Mouse (Mus musculus) midbrain, postnatal 0 days (tissue): ENCODE data around the gene Prkab2. TPM values are rescaled to one million over a fixed set of nuclear protein-coding genes. Genes with fewer than 3 reads are reported as not detected.
A peak's percentile ranks its signal among the peaks of the same experiment; 100 is the strongest.

Experiments
- ATAC-seq: fragments of 200-750 bp; cut with Nextera tagmentation; 2 replicates; pipeline ENCODE4 v1.8.0; 2017; ENCODE audit warnings: moderate number of reproducible peaks, mild to moderate bottlenecking, moderate TSS enrichment, moderate library complexity; ENCODE audit not compliant: low FRiP score
- DNase-seq: peaks from one replicate; pipeline ENCODE4 v3.0.0-alpha.2; 2015; ENCODE audit warnings: low spot score
- H3K27ac ChIP-seq: fragments of 300-500 bp; sonication (generic); 2 replicates; pipeline ENCODE4 v1.5.1; 2014; ENCODE audit warnings: low read depth, mild to moderate bottlenecking, low read length, mixed read lengths
- H3K27me3 ChIP-seq: fragments of 300-500 bp; sonication (generic); 2 replicates; pipeline ENCODE4 v1.6.1; 2014; ENCODE audit warnings: low read length, control low read depth, mixed read lengths; ENCODE audit not compliant: insufficient read depth
- H3K36me3 ChIP-seq: fragments of 300-500 bp; sonication (generic); 2 replicates; pipeline ENCODE4 v1.6.1; 2014; ENCODE audit warnings: low read length, control low read depth, mixed read lengths; ENCODE audit not compliant: insufficient read depth
- H3K4me1 ChIP-seq: fragments of 300-500 bp; sonication (generic); 2 replicates; pipeline ENCODE4 v1.6.1; 2014; ENCODE audit warnings: mild to moderate bottlenecking, control low read depth, antibody characterized with exemption, low read length, mixed read lengths; ENCODE audit not compliant: insufficient read depth
- H3K4me2 ChIP-seq: fragments of 300-500 bp; sonication (generic); 2 replicates; pipeline ENCODE4 v1.6.1; 2014; ENCODE audit warnings: low read depth, mild to moderate bottlenecking, low read length, mixed read lengths; ENCODE audit not compliant: poor library complexity, severe bottlenecking
- H3K4me3 ChIP-seq: fragments of 300-500 bp; sonication (generic); 2 replicates; pipeline ENCODE4 v1.5.1; 2014; ENCODE audit warnings: low read depth, mild to moderate bottlenecking, low read length, moderate library complexity
- H3K9ac ChIP-seq: fragments of 300-500 bp; sonication (generic); replicated peaks from 2 replicates; pipeline ENCODE4 v1.6.1; 2014; ENCODE audit warnings: mild to moderate bottlenecking, low read length, moderate library complexity, mixed read lengths; ENCODE audit not compliant: poor library complexity, severe bottlenecking
- H3K9me3 ChIP-seq: fragments of 300-500 bp; sonication (generic); 2 replicates; pipeline ENCODE4 v1.6.1; 2016; ENCODE audit warnings: low read length, control low read depth
- CTCF ChIP-seq: IDR thresholded peaks from 2 replicates; pipeline ENCODE4 v1.5.1; 2016; ENCODE audit warnings: antibody characterized with exemption, mild to moderate bottlenecking
- WGBS: fragments of 180-500 bp; shearing (Covaris S2); extraction: QIAGEN DNeasy Blood & Tissue Kit; methylation state at CpG from one replicate; pipeline ENCODE4 v1.1.7; 2014; 5-methylcytosine and 5-hydroxymethylcytosine counted together
- polyA plus RNA-seq: library from polyadenylated mRNA; unstranded; fragments of >200 nt; fragmentation: Nextera tagmentation; extraction: Ambion mirVana; gene quantifications from 2 replicates; pipeline ENCODE4 v1.2.1, GENCODE M21; 2015
- total RNA-seq: library from RNA; depleted of rRNA; stranded (reverse); fragments of >200 nt; gene quantifications from 2 replicates; pipeline ENCODE4 v1.2.3, GENCODE M21; 2014

The Prkab2 gene
- total and polyA plus RNA-seq, 2 experiments from 2014 or later: 18.1 to 33.1 TPM

- H3K36me3 ChIP-seq: no peaks in the 10 kb centered on the region
- no peaks in the 10 kb centered on the region for H3K27me3 ChIP-seq
- ATAC-seq: no peak
- H3K9me3 ChIP-seq: no peaks in the 10 kb centered on the region
- no peaks in the 10 kb centered on the region for H3K4me1 ChIP-seq
- DNase-seq: no peak
- WGBS: 90% methylated on average over 5 of the region's 5 CpGs
- no peak overlapping the region for H3K4me3 ChIP-seq
- H3K4me2 ChIP-seq: no peak overlapping the region
- no peak overlapping the region for H3K27ac ChIP-seq
- TF ChIP-seq CTCF: no peak
- H3K9ac ChIP-seq: no peak overlapping the region
These were observed 4.2 kb upstream of the Prkab2 start for GRCm38 (mm10) chr3:97653781-97654180.

DNA sequence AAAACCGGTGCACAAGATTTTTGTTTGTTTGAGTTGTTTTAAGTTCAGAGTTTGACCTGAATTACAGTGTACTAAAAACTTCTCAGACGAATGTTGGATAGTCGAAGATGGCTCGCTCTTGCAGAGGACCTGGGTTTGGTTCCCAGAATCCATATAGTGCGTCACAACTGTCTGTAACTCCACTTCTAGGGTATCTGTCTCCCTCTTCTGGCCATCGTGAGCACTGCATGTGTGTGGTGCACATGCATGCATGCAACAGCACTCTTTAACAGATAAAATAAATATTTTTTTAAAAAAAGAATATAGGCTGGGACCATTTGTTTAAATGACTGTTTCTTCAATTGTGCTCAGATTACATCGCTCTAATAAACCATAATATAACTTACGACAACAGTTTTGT is 3.1 kb upstream of the Prkab2 start:
- no peak for DNase-seq
- no peaks in the 10 kb centered on the region for H3K36me3 ChIP-seq
- peak; percentile 44 for TF ChIP-seq CTCF
- H3K9ac ChIP-seq: no peak overlapping the region
- no peak overlapping the region for H3K4me2 ChIP-seq
- H3K9me3 ChIP-seq: no peaks in the 10 kb centered on the region
- 79% methylated on average over 8 of the region's 8 CpGs for WGBS
- H3K27ac ChIP-seq: no peak overlapping the region
- no peak for ATAC-seq
- no peaks in the 10 kb centered on the region for H3K4me1 ChIP-seq
- H3K27me3 ChIP-seq: no peaks in the 10 kb centered on the region
- no peak overlapping the region for H3K4me3 ChIP-seq

- Histone ChIP-seq H3K27ac (peak overlapping the region; percentile 65), H3K9me3 (no peaks in the 10 kb centered on the region), H3K4me1 (no peaks in the 10 kb centered on the region), H3K36me3 (peaks cover 12% of the 10 kb centered on the region), H3K9ac (peak overlapping the region; percentile 66), H3K27me3 (no peaks in the 10 kb centered on the region), H3K4me2 (peak overlapping the region; percentile 81), H3K4me3 (peak overlapping the region; percentile 74)
- under 1% methylated on average over 44 of the region's 50 CpGs for WGBS
- TF ChIP-seq CTCF: no peak
- DNase-seq: no peak
- ATAC-seq: peak; percentile 72
These were observed 617 bp downstream of the Prkab2 start for GRCm38 (mm10) chr3:97658426-97659193.

- WGBS: 87% methylated on average over 7 of the region's 7 CpGs
- Histone ChIP-seq H3K27me3 (no peaks in the 10 kb centered on the region), H3K4me3 (peak overlapping the region; percentile 74; the same call in 1 of the 2 replicates), H3K27ac (no peak overlapping the region), H3K36me3 (peaks cover 15% of the 10 kb centered on the region), H3K4me1 (no peaks in the 10 kb centered on the region), H3K9ac (no peak overlapping the region), H3K4me2 (peak overlapping the region; percentile 81; the same call in 1 of the 2 replicates), H3K9me3 (no peaks in the 10 kb centered on the region)
- no peak for TF ChIP-seq CTCF
- ATAC-seq (no peak), DNase-seq (no peak)
These were observed 1.8 kb downstream of the Prkab2 start for GRCm38 (mm10) chr3:97659746-97660145.

GRCm38 (mm10) chr3:97661206-97661605 is 3.2 kb downstream of the Prkab2 start:
- Histone ChIP-seq H3K9me3 (no peaks in the 10 kb centered on the region), H3K4me1 (no peaks in the 10 kb centered on the region), H3K27ac (no peak overlapping the region), H3K27me3 (no peaks in the 10 kb centered on the region), H3K9ac (no peak overlapping the region), H3K4me3 (no peak overlapping the region), H3K36me3 (peaks cover 21% of the 10 kb centered on the region), H3K4me2 (no peak overlapping the region)
- DNase-seq: no peak
- TF ChIP-seq CTCF: no peak
- no peak for ATAC-seq
- 75% methylated on average over 8 of the region's 8 CpGs for WGBS

GRCm38 (mm10) chr3:97665525-97665924 is 7.5 kb downstream of the Prkab2 start:
- Histone ChIP-seq H3K4me1 (no peaks in the 10 kb centered on the region), H3K9ac (no peak overlapping the region), H3K4me3 (no peak overlapping the region), H3K27me3 (no peaks in the 10 kb centered on the region), H3K27ac (no peak overlapping the region), H3K4me2 (no peak overlapping the region), H3K9me3 (no peaks in the 10 kb centered on the region), H3K36me3 (peaks cover 54% of the 10 kb centered on the region)
- WGBS: 87% methylated on average over 9 of the region's 9 CpGs
- no peak for DNase-seq
- TF ChIP-seq CTCF: no peak
- ATAC-seq: no peak
